In genomic region chr16:9291356-9292020, GRCm38 (mm10) we compare ENCODE assay signal across 24 mouse cellular contexts.
DNase-seq lines count a peak whose midpoint lies in the region; ATAC-seq and TF ChIP-seq lines count a peak whose summit lies in the region.
"Had no signal": no experiment of that assay in that cellular context is flagged by ENCODE, and none has a peak within 500 bp of the region (broad histone marks: within the 10 kb centered on the region; RNA-seq: fewer than 3 reads in every experiment).

No protein-coding gene starts in this region.

- peaks cover 5% of the 10 kb centered on the region; the same call in 1 of the 2 replicates for H3K4me1 ChIP-seq in forebrain, embryonic 12.5 days
- H3K4me1 ChIP-seq in forebrain, embryonic 10.5 days = peaks cover 6% of the 10 kb centered on the region
- peaks cover 4% of the 10 kb centered on the region for H3K4me1 ChIP-seq in ES-Bruce4 (ENCODE audit: control insufficient read depth, insufficient read depth, low read length)
- H3K4me1 ChIP-seq in embryonic facial prominence, embryonic 11.5 days (ENCODE audit: control insufficient read depth, insufficient read depth, low read length) = no peaks in the 10 kb centered on the region
- H3K4me1 ChIP-seq: embryonic facial prominence, embryonic 12.5 days had no signal

- no peak overlapping the region for H3K9ac ChIP-seq in forebrain, embryonic 12.5 days
- H3K9ac ChIP-seq in ES-Bruce4 (ENCODE audit: low read depth, poor library complexity, severe bottlenecking) = no peak overlapping the region
- H3K9ac ChIP-seq in embryonic facial prominence, embryonic 11.5 days (replicated peaks; ENCODE audit: low read length) = no peak overlapping the region
- H3K9ac ChIP-seq: embryonic facial prominence, embryonic 12.5 days had no signal

- no peak for DNase-seq in forebrain, embryonic 10.5 days (ENCODE audit: extremely low spot score, low spot score)
- DNase-seq in adrenal gland, postnatal 10 days = peak; percentile 35
- DNase-seq in embryonic facial prominence, embryonic 11.5 days (ENCODE audit: low spot score) = peak; percentile 3
- no peak for DNase-seq in thymus, postnatal 0 days (ENCODE audit: low spot score)
- no peak for DNase-seq in urinary bladder, postnatal 36 days (ENCODE audit: low spot score in 2 of 2)
- no peak for DNase-seq in layer of hippocampus, adult 8-10 months (ENCODE audit: low spot score in 2 of 2)
- DNase-seq: cerebellum, adult 11-12 months; cerebellum, postnatal 36 days; heart, postnatal 14 days; liver; lung, postnatal 14 days; midbrain, embryonic 14.5 days; right cerebral cortex, postnatal 25 days; thymus, adult 18-20 months had no signal

- no peak for TF ChIP-seq POLR2A in ES-Bruce4 (IDR thresholded peaks at IDR 0.05; ENCODE audit: insufficient read depth, low read length)

- no peak overlapping the region for H3K4me3 ChIP-seq in forebrain, embryonic 12.5 days (replicated peaks)
- no peak overlapping the region for H3K4me3 ChIP-seq in forebrain, embryonic 10.5 days
- H3K4me3 ChIP-seq in ES-Bruce4 (ENCODE audit: low read depth, low read length) = no peak overlapping the region
- no peak overlapping the region for H3K4me3 ChIP-seq in embryonic facial prominence, embryonic 11.5 days (ENCODE audit: low read depth, low read length)
- H3K4me3 ChIP-seq: embryonic facial prominence, embryonic 12.5 days; layer of hippocampus, adult 2 months; myocyte had no signal

- 71% methylated on average over 4 of the region's 4 CpGs for WGBS in forebrain, embryonic 12.5 days
- WGBS in forebrain, embryonic 10.5 days = 73% methylated on average over 4 of the region's 4 CpGs
- WGBS in embryonic facial prominence, embryonic 11.5 days = 60% methylated on average over 4 of the region's 4 CpGs

- no peaks in the 10 kb centered on the region for H3K9me3 ChIP-seq in forebrain, embryonic 12.5 days
- no peaks in the 10 kb centered on the region for H3K9me3 ChIP-seq in forebrain, embryonic 10.5 days
- no peaks in the 10 kb centered on the region for H3K9me3 ChIP-seq in ES-Bruce4 (replicated peaks; ENCODE audit: control insufficient read depth, insufficient read depth, low read length, poor library complexity, severe bottlenecking)
- H3K9me3 ChIP-seq in embryonic facial prominence, embryonic 11.5 days (replicated peaks; ENCODE audit: control insufficient read depth, low read length) = no peaks in the 10 kb centered on the region
- H3K9me3 ChIP-seq: embryonic facial prominence, embryonic 12.5 days had no signal

- peak; percentile 44; the same call in 1 of the 2 replicates for ATAC-seq in forebrain, embryonic 12.5 days (ENCODE audit: low FRiP score)
- 0 out of 2 replicates have a peak, but pooled peaks have one; percentile 29 for ATAC-seq in embryonic facial prominence, embryonic 11.5 days (replicated peaks; ENCODE audit: insufficient number of reproducible peaks, low FRiP score, low TSS enrichment, low read depth)
- ATAC-seq: hindbrain, embryonic 16.5 days; intestine, postnatal 0 days had no signal

- H3K27me3 ChIP-seq in forebrain, embryonic 12.5 days = no peaks in the 10 kb centered on the region
- no peaks in the 10 kb centered on the region for H3K27me3 ChIP-seq in forebrain, embryonic 10.5 days (ENCODE audit: poor library complexity, severe bottlenecking)
- H3K27me3 ChIP-seq in ES-Bruce4 (ENCODE audit: control insufficient read depth, insufficient read depth, low read length, poor library complexity, severe bottlenecking) = no peaks in the 10 kb centered on the region
- no peaks in the 10 kb centered on the region for H3K27me3 ChIP-seq in embryonic facial prominence, embryonic 11.5 days (ENCODE audit: control insufficient read depth, insufficient read depth, low read length)
- H3K27me3 ChIP-seq: CH12.LX; embryonic facial prominence, embryonic 12.5 days had no signal

- 0 out of 2 replicates have a peak, but pooled peaks have one; percentile 39 for TF ChIP-seq EP300 in ES-Bruce4 (IDR thresholded peaks at IDR 0.05; ENCODE audit: insufficient read depth, low read depth, low read length)

- H3K4me2 ChIP-seq in forebrain, embryonic 12.5 days = no peak overlapping the region
- H3K4me2 ChIP-seq in embryonic facial prominence, embryonic 11.5 days (ENCODE audit: low read depth, low read length) = no peak overlapping the region
- H3K4me2 ChIP-seq: embryonic facial prominence, embryonic 12.5 days; heart, embryonic 11.5 days had no signal

- H3K36me3 ChIP-seq in forebrain, embryonic 12.5 days (replicated peaks) = no peaks in the 10 kb centered on the region
- no peaks in the 10 kb centered on the region for H3K36me3 ChIP-seq in forebrain, embryonic 10.5 days (replicated peaks)
- H3K36me3 ChIP-seq in ES-Bruce4 (ENCODE audit: control insufficient read depth, insufficient read depth, low read length, poor library complexity, severe bottlenecking) = no peaks in the 10 kb centered on the region
- H3K36me3 ChIP-seq in embryonic facial prominence, embryonic 11.5 days (replicated peaks; ENCODE audit: control insufficient read depth, insufficient read depth, low read depth, low read length) = no peaks in the 10 kb centered on the region
- H3K36me3 ChIP-seq: embryonic facial prominence, embryonic 12.5 days had no signal

- TF ChIP-seq CTCF in ES-Bruce4 (IDR thresholded peaks at IDR 0.05; ENCODE audit: low read depth, low read length) = no peak

- no peak overlapping the region for H3K27ac ChIP-seq in forebrain, embryonic 12.5 days
- H3K27ac ChIP-seq in forebrain, embryonic 10.5 days = no peak overlapping the region
- peak overlapping the region; percentile 0; the same call in 1 of the 2 replicates for H3K27ac ChIP-seq in ES-Bruce4 (ENCODE audit: insufficient read depth, low read length)
- no peak overlapping the region for H3K27ac ChIP-seq in embryonic facial prominence, embryonic 11.5 days (replicated peaks; ENCODE audit: low read depth, low read length)
- H3K27ac ChIP-seq: embryonic facial prominence, embryonic 12.5 days; kidney, postnatal 0 days; layer of hippocampus, adult 2 months had no signal

Comparison
In these comparisons a context has a peak if more than half of its experiments do, and no peak if none do; other contexts are left out.
1. DNase-seq: peak in adrenal gland, postnatal 10 days (single experiment) and embryonic facial prominence, embryonic 11.5 days (single experiment); none in forebrain, embryonic 10.5 days (single experiment), thymus, postnatal 0 days (single experiment), urinary bladder, postnatal 36 days (0 of 2) and layer of hippocampus, adult 8-10 months (0 of 2).